Mouse (Mus musculus): ENCODE data around the gene Dis3l2. TPM values are rescaled to one million over a fixed set of nuclear protein-coding genes. Genes with fewer than 3 reads are reported as not detected.

Dis3l2 gene
- polyA plus RNA-seq, 1 experiment from 2014 or later = 41.7 TPM

DNA sequence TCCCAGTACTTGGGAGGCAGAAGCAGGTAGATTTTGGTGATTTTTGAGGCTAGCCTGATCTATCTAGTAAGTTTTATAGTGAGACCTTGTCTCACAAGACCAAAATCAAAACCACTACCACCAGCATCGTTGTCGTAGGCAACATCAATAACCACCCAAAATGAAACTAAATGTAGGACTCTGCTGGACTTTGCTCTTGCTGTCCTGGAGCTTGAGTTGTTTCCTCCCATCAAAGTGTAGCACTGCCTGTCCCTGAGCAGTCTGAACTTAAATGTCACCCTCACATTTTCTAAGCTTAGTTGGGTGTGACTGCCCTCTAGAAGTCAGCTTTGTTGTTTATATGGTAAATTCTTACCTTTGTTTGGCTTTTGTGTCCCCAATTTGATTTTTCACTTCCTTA, 43.4 kb downstream of the Dis3l2 start:
- ATAC-seq (ENCODE audit: low FRiP score) = no peak
- Histone ChIP-seq H3K4me3 (replicated peaks) (no peak overlapping the region), H3K4me1 (no peaks in the 10 kb centered on the region), H3K9me3 (no peaks in the 10 kb centered on the region), H3K4me2 (no peak overlapping the region), H3K36me3 (replicated peaks) (peaks cover 17% of the 10 kb centered on the region), H3K27me3 (no peaks in the 10 kb centered on the region), H3K9ac (no peak overlapping the region), H3K27ac (no peak overlapping the region)
- 95% methylated on average over 2 of the region's 2 CpGs for WGBS

DNA sequence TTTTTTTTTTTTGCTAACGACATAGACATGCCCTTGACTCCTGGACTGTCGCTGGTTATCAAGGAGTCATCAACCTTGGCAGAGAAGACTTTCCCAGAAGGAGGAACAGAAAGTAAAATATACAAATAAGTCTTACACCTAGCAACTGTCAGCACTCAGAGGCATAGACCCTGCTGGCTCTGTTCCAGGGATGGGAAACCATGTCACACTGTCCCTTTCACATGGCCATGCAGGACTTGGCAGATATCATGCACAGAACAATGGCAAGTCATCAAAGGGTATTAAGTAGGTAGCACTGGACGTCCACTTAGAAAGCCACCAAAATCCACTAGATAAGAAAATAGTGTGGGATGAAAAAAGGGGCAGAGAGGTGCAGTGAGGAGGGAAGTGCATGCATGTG, 46.5 kb downstream of the Dis3l2 start:
- H3K4me1 ChIP-seq = no peaks in the 10 kb centered on the region
- peaks cover 15% of the 10 kb centered on the region for H3K36me3 ChIP-seq (replicated peaks)
- ATAC-seq (ENCODE audit: low FRiP score) = no peak
- 91% methylated on average over 3 of the region's 3 CpGs for WGBS
- H3K4me2 ChIP-seq = no peak overlapping the region
- no peak overlapping the region for H3K9ac ChIP-seq
- H3K9me3 ChIP-seq = no peaks in the 10 kb centered on the region
- no peak overlapping the region for H3K27ac ChIP-seq
- H3K27me3 ChIP-seq = no peaks in the 10 kb centered on the region
- no peak overlapping the region for H3K4me3 ChIP-seq (replicated peaks)

DNA sequence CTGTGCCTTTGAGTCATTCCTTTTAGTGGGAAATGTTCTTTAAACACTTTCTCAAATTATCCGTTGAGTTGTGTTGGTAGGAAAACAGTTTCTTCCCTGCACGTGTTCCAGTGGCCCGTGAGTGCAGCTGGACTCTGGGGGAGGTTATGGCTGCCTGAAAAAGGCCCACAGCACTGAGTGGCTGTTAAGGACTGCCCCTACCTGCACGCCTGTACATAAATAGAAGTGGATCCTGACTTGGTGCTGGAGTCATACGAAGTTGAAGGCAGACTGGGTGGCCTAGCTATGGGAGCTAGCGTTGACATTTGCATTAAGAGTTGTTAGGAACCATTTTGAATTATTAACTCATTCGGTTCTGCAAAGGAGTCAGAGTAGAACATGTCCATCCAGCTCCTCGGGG, 49.8 kb downstream of the Dis3l2 start:
- H3K9me3 ChIP-seq = no peaks in the 10 kb centered on the region
- no peak for ATAC-seq (ENCODE audit: low FRiP score)
- no peak overlapping the region for H3K9ac ChIP-seq
- no peak overlapping the region for H3K27ac ChIP-seq
- no peaks in the 10 kb centered on the region for H3K27me3 ChIP-seq
- WGBS = 84% methylated on average over 8 of the region's 8 CpGs
- no peak overlapping the region for H3K4me2 ChIP-seq
- peaks cover 14% of the 10 kb centered on the region for H3K36me3 ChIP-seq (replicated peaks)
- H3K4me1 ChIP-seq = no peaks in the 10 kb centered on the region
- no peak overlapping the region for H3K4me3 ChIP-seq (replicated peaks)

DNA sequence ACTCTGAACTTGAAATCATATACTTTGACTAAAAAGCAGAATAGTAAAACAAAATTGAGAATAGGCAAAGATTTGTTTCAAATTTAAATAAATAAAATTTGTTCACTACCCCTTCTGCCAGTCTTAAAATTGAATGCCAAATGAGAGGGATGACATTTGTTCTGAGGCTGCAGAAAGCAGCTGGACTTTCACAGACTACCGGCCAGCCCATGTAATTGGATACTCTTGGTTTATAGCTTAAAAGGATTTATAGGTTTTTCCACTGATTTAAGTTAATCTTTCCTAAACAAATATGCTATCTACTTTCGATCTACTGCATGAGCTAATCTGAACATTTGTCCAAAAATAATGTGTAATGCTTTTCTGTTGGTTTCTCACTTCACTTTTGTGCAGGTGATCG, 50.7 kb downstream of the Dis3l2 start:
- H3K9ac ChIP-seq = no peak overlapping the region
- 83% methylated on average over 3 of the region's 3 CpGs for WGBS
- H3K4me2 ChIP-seq = no peak overlapping the region
- no peak for ATAC-seq (ENCODE audit: low FRiP score)
- H3K27me3 ChIP-seq = no peaks in the 10 kb centered on the region
- no peak overlapping the region for H3K4me3 ChIP-seq (replicated peaks)
- H3K27ac ChIP-seq = no peak overlapping the region
- peaks cover 14% of the 10 kb centered on the region for H3K36me3 ChIP-seq (replicated peaks)
- H3K4me1 ChIP-seq = no peaks in the 10 kb centered on the region
- no peaks in the 10 kb centered on the region for H3K9me3 ChIP-seq

DNA sequence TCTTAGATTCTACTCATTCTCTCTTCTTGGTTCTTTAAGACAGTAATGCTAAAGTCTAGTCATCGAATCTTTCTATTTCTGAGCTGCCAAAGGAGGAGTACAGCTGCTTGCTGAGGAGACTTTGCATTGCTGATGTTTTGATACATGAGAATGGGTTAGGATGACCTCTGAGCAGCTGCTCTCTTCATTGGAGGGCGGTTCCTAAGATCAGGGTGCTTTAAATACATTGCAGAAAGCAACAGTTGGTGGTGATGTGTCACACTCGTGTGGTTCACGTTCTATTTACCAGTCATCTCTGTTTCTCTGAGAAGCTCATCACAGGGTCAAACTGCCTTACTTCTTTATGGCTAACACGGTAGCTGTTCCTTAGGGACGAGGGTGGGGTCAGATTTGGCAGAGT, 54.5 kb downstream of the Dis3l2 start:
- WGBS = 89% methylated on average over 6 of the region's 6 CpGs
- H3K27ac ChIP-seq = no peak overlapping the region
- no peak overlapping the region for H3K9ac ChIP-seq
- no peak overlapping the region for H3K4me3 ChIP-seq (replicated peaks)
- no peaks in the 10 kb centered on the region for H3K4me1 ChIP-seq
- ATAC-seq (ENCODE audit: low FRiP score) = no peak
- peaks cover 8% of the 10 kb centered on the region for H3K36me3 ChIP-seq (replicated peaks)
- H3K27me3 ChIP-seq = no peaks in the 10 kb centered on the region
- H3K4me2 ChIP-seq = no peak overlapping the region
- no peaks in the 10 kb centered on the region for H3K9me3 ChIP-seq

DNA sequence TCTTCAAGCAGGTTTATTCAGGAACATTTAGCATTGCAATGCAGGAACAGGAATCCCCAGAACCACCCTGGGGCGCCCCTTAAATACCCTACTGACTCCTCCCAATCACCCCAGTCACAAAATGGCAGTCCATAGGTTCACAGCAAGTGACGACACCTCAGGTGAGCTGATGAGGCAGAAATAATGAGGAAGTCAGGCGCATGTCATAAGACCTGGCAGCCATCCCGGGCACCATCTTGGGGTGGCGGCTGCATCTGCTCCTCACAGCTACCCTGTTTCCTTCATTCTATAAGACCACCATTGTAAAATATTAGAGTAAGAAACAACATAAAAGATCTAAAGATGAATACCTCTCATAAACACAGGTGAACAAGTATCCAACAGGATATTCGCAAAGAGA, 58.6 kb downstream of the Dis3l2 start:
- WGBS = 93% methylated on average over 6 of the region's 6 CpGs

DNA sequence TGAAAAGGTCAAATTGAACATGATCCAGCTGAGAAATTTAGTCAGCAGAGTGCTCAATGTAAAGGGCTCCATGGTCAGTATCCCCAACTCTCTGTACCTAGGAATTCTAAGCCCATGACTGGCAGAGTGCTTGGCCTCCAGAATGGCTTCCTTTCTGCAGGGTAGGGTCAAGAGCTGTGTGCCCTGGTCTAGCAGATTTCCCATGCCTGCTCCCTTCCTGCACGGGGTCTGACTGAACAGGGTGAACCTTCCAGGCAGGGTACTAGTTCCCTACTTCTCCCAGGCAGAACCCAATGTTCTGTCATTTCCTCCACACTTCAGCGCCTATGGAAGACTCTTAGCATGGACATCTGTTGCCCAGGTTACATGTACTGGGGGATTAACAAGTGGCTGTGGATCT, 97.6 kb downstream of the Dis3l2 start:
- H3K27me3 ChIP-seq = no peaks in the 10 kb centered on the region
- no peak overlapping the region for H3K4me2 ChIP-seq
- no peak overlapping the region for H3K27ac ChIP-seq
- no peak overlapping the region for H3K4me3 ChIP-seq (replicated peaks)
- 94% methylated on average over 2 of the region's 2 CpGs for WGBS
- no peak for ATAC-seq (ENCODE audit: low FRiP score)
- H3K9ac ChIP-seq = no peak overlapping the region
- H3K9me3 ChIP-seq = no peaks in the 10 kb centered on the region
- H3K4me1 ChIP-seq = no peaks in the 10 kb centered on the region
- H3K36me3 ChIP-seq (replicated peaks) = no peaks in the 10 kb centered on the region; the same call in 1 of the 2 replicates

More for the DNA sequence above, 58.6 kb downstream of the Dis3l2 start:
- H3K27me3 ChIP-seq = no peaks in the 10 kb centered on the region
- H3K27ac ChIP-seq = no peak overlapping the region
- peaks cover 7% of the 10 kb centered on the region for H3K36me3 ChIP-seq (replicated peaks)
- ATAC-seq (ENCODE audit: low FRiP score) = no peak
- H3K4me3 ChIP-seq (replicated peaks) = no peak overlapping the region
- H3K9me3 ChIP-seq = no peaks in the 10 kb centered on the region
- no peak overlapping the region for H3K9ac ChIP-seq
- no peaks in the 10 kb centered on the region for H3K4me1 ChIP-seq
- H3K4me2 ChIP-seq = no peak overlapping the region

DNA sequence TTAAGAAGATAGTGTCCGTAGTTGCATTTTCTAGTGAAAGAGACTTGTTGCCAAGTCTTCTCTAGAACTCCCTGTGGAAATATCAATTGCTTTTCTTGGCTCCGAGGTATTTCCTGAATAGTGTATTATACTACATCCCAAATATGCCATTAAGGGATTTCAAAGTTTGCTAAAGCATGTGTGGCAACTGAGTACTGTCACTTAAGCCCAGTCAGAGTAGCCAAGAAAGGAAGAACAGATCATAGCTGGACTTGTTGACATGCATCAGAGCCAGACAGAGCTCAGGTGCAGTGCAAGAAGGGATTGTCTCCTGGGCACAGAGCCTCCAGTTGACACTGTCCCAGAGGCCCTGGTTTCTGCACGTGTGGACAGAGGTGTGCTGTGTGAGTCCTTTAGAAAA, 108.1 kb downstream of the Dis3l2 start:
- Histone ChIP-seq H3K27me3 (no peaks in the 10 kb centered on the region), H3K4me2 (no peak overlapping the region), H3K4me3 (replicated peaks) (no peak overlapping the region), H3K27ac (no peak overlapping the region), H3K9me3 (no peaks in the 10 kb centered on the region), H3K9ac (no peak overlapping the region), H3K4me1 (no peaks in the 10 kb centered on the region), H3K36me3 (replicated peaks) (no peaks in the 10 kb centered on the region)
- ATAC-seq (ENCODE audit: low FRiP score) = no peak
- WGBS = 83% methylated on average over 3 of the region's 3 CpGs

DNA sequence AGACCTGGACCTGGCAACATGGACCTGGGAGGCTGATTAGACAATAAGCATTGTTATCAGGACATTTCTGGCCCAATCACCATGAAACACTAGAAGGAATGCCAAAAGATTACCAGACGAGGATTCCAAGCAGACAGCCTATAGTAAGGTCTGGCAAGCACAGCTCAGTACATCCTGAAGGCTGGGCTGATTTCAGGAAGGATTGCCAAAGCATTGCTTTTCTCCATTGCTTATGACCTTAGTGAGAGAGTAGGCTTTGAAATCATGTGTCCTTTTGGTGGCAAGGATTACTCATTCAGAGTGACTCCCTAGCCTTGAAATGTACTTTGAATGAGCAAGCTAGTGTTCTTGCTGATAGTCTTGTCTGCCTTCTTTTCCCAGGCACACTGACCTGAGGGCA, 118.7 kb downstream of the Dis3l2 start:
- Histone ChIP-seq H3K36me3 (replicated peaks) (peaks cover 12% of the 10 kb centered on the region), H3K4me1 (no peaks in the 10 kb centered on the region), H3K9ac (no peak overlapping the region), H3K4me3 (replicated peaks) (no peak overlapping the region), H3K27me3 (no peaks in the 10 kb centered on the region), H3K9me3 (no peaks in the 10 kb centered on the region), H3K4me2 (no peak overlapping the region), H3K27ac (no peak overlapping the region)
- WGBS = 60% methylated on average over 1 of the region's 1 CpGs
- ATAC-seq (ENCODE audit: low FRiP score) = no peak

DNA sequence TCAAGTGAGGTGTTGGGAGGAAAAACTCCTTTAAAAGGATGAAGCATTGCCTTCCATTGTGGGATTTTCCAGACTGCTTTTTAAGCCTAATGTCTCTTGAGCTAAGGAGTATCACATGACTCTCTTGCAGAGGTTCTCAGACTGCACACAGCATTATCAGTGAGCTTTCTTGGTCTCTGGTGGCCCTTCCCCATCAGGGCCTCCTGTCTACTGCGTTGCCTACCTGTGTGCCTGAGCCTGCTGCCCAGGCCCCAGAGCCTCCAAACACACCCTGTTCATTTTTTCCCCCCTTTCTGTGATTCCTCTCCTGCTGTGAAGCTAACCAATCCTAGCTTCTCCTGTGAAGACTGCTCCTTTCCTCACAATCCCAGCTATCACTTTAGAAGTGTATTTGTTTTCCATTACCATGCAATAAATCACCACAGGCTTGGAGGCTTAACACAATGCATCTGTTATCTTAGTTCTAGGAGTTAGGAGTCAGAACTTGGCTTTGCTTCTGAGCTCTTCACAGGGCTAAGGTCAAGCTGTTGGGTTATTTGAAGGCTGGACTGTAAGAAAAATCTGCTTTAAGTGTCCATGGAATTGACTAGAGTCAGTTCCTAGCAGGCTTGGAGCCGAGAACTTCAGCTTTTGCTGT, 130.9 kb downstream of the Dis3l2 start:
- Histone ChIP-seq H3K9me3 (no peaks in the 10 kb centered on the region), H3K4me2 (no peak overlapping the region), H3K9ac (no peak overlapping the region), H3K27ac (no peak overlapping the region), H3K4me3 (replicated peaks) (no peak overlapping the region), H3K4me1 (no peaks in the 10 kb centered on the region), H3K27me3 (no peaks in the 10 kb centered on the region), H3K36me3 (replicated peaks) (no peaks in the 10 kb centered on the region)
- WGBS = 86% methylated on average over 2 of the region's 2 CpGs
- ATAC-seq (ENCODE audit: low FRiP score) = no peak

DNA sequence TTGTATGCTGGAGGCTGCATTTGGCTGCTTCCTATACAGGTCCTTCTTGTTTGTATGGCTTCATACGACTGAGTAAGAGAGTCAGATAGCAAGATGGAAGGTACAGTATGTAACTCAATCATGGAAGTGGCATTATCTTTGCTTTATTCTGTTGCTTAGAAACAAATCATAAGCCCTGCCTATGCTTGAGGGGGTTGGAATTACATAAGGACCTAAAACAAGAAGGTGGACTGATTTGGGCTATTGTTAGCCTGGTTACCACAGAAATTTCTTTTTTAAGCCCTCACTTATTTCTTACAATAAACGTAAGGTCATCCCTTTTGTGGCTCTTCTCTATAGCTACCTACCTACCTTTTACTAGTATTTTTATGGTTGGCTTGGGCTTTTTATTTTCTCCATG, 131.4 kb downstream of the Dis3l2 start:
- Histone ChIP-seq H3K9ac (no peak overlapping the region), H3K4me2 (no peak overlapping the region), H3K9me3 (no peaks in the 10 kb centered on the region), H3K27me3 (no peaks in the 10 kb centered on the region), H3K36me3 (replicated peaks) (no peaks in the 10 kb centered on the region), H3K4me1 (no peaks in the 10 kb centered on the region), H3K27ac (no peak overlapping the region), H3K4me3 (replicated peaks) (no peak overlapping the region)
- WGBS = 88% methylated on average over 2 of the region's 2 CpGs
- ATAC-seq (ENCODE audit: low FRiP score) = no peak

DNA sequence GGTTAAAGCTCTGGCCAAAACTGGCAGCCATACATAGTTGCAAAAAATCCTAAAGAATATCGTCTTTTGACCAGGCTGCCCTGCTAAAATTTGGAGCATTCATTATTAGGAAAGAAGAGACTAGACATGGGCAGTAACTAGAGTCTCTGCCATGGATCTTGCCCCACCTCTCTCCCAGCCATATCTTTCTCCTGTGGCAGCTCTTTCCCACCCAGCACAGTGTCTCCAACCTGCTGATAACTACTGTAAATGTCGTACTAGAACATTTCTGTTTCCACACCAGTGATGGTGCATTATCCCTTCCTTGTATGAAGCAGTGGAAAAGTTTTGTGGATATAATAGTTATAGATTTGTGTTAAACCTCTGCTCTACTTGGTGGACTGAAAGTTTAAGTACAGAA, 147.1 kb downstream of the Dis3l2 start:
- H3K4me2 ChIP-seq = no peak overlapping the region
- 91% methylated on average over 2 of the region's 2 CpGs for WGBS

DNA sequence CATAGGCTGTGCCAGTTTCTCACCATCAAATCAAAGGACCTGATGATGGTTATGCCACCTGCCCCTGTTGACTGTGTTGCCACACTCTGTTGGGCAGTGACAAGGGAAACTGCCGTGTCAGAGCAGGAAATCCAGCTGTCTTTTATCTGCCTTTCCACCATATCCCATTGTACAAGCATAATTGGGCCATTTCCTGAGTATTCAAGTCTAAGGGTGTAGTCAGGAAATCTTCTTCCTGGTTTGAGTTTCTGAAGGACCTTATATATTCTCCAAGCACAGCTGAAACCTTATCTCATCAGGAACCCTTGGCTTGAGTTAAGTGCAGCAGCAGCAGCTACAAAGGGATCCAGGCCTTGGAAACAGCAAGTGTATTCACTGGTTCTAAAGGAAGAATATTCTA, 155.3 kb downstream of the Dis3l2 start:
- H3K4me1 ChIP-seq = no peaks in the 10 kb centered on the region
- no peaks in the 10 kb centered on the region for H3K9me3 ChIP-seq
- no peak overlapping the region for H3K9ac ChIP-seq
- peaks cover 18% of the 10 kb centered on the region for H3K36me3 ChIP-seq (replicated peaks)
- H3K4me3 ChIP-seq (replicated peaks) = no peak overlapping the region
- H3K27ac ChIP-seq = no peak overlapping the region
- 71% methylated on average over 1 of the region's 1 CpGs for WGBS
- H3K4me2 ChIP-seq = no peak overlapping the region
- ATAC-seq (ENCODE audit: low FRiP score) = no peak
- no peaks in the 10 kb centered on the region for H3K27me3 ChIP-seq

More for the DNA sequence above, 147.1 kb downstream of the Dis3l2 start:
- Histone ChIP-seq H3K9me3 (no peaks in the 10 kb centered on the region), H3K27ac (no peak overlapping the region), H3K27me3 (no peaks in the 10 kb centered on the region), H3K36me3 (replicated peaks) (no peaks in the 10 kb centered on the region; the same call in 1 of the 2 replicates), H3K9ac (no peak overlapping the region), H3K4me3 (replicated peaks) (no peak overlapping the region), H3K4me1 (no peaks in the 10 kb centered on the region)
- ATAC-seq (ENCODE audit: low FRiP score) = no peak

All from forebrain, embryonic 12.5 days (tissue).